Mouse (Mus musculus): ENCODE data around the gene Chfr.

GRCm38 (mm10) chr5:110220331-110220730 is 84.7 kb downstream of the Chfr start:
- TF ChIP-seq CTCF (IDR thresholded peaks at IDR 0.05; ENCODE audit: low read depth): no peak
- no peak for TF ChIP-seq EP300 (IDR thresholded peaks at IDR 0.05; ENCODE audit: low read depth)

Measured in liver, embryonic 14.5 days (tissue).